Mouse (Mus musculus) inflammation-experienced regulatory T-cells, adult 16 weeks (primary cell): ENCODE measurements around the gene Timm9. TPM values are rescaled to one million over a fixed set of nuclear protein-coding genes. Genes with fewer than 3 reads are reported as not detected.

ENCODE experiments used
- polyA plus RNA-seq: library from polyadenylated mRNA; unstranded; fragments of 100-300 nt; shearing (Covaris generic); gene quantifications from one replicate; pipeline ENCODE4 v1.2.1, GENCODE M21; 2017

The Timm9 gene
- polyA plus RNA-seq = 46.6 TPM

GRCm38 (mm10) chr12:71136130-71136973 is at the start of gene Timm9, which contains the start of gene 2700049A03Rik:
TSS of gene Timm9 (minus strand) at chr12:71136684.
TSS of gene 2700049A03Rik (plus strand) at chr12:71136848.

GRCm38 (mm10) chr12:71111331-71111730 is 25.2 kb downstream of the Timm9 start, which contains the start of gene Tomm20l:
TSS of gene Tomm20l (plus strand) at chr12:71111428.

Other genes with a start within 250 kb of the Timm9 start
- 338 TPM for gene Actr10, start 198.8 kb downstream of the Timm9 start, polyA plus RNA-seq
- 424 TPM for gene Psma3, start 162.1 kb downstream of the Timm9 start, polyA plus RNA-seq
- gene Arid4a, start 120.7 kb downstream of the Timm9 start, polyA plus RNA-seq = 184 TPM
- not detected for gene Tomm20l, start 25.3 kb downstream of the Timm9 start, polyA plus RNA-seq
- 13.3 TPM for gene 2700049A03Rik, start 164 bp upstream of the Timm9 start, polyA plus RNA-seq
- not detected for gene Dact1, start 173.2 kb upstream of the Timm9 start, polyA plus RNA-seq